Mouse (Mus musculus) layer of hippocampus, adult 18-20 months (tissue): ENCODE results near the gene Mgat4e. TPM values are rescaled to one million over a fixed set of nuclear protein-coding genes. Genes with fewer than 3 reads are reported as not detected.

ENCODE experiments used
- DNase-seq, 2 experiments: peaks; one replicate each; pipeline ENCODE4 v3.0.0; 2022; ENCODE audit warnings: low spot score in 2 of 2
- long read RNA-seq: library from polyadenylated mRNA; stranded (forward); transcript quantifications from one replicate; pipeline ENCODE4 v2.0.0, GENCODE M21; 2021
- total RNA-seq, 2 experiments: library from RNA; stranded (reverse); gene quantifications; 2 replicates each; pipeline ENCODE4 v1.2.3; 2021

Mgat4e gene
- total RNA-seq = under 1 TPM in 1 of 2 experiments, not detected in 1; 0.22 TPM
- long read RNA-seq = 0 reads

- no peak for DNase-seq
These were observed at the start of gene Mgat4e for GRCm38 (mm10) chr1:134549632-134550132. TSS of gene Mgat4e (minus strand) at chr1:134549682.

- no peak for DNase-seq
These were observed 48.0 kb upstream of the Mgat4e start for GRCm38 (mm10) chr1:134597339-134598054.

GRCm38 (mm10) chr1:134591773-134592172 lies 42.3 kb upstream of the Mgat4e start:
- DNase-seq = no peak

- no peak for DNase-seq
These were observed 40.2 kb upstream of the Mgat4e start for GRCm38 (mm10) chr1:134589676-134590075.

- DNase-seq = no peak
These were observed 34.1 kb upstream of the Mgat4e start for GRCm38 (mm10) chr1:134583560-134583959.

- DNase-seq = no peak
These were observed 31.3 kb upstream of the Mgat4e start for GRCm38 (mm10) chr1:134580796-134581195.

GRCm38 (mm10) chr1:134577384-134578120 lies 28.1 kb upstream of the Mgat4e start:
- no peak for DNase-seq

DNA sequence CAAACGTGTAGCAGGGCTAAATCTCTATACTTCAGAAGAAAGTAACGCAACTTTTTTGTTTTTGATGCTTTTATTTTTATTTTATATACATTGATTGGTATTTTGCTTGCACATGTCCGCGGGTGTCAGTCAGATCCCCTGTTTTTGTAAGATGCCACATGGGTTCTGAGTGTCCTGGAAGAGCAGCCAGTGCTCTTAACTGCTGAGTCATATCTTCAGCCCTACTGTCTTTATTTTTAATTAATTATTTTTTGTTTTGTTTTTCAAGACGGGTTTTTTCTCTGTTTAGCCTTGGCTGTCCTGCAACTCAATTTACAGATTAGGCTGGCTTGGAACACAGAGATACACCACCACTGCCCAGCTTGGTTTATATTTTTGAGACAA lies 24.4 kb upstream of the Mgat4e start:
- DNase-seq = no peak

- no peak for DNase-seq
These were observed 23.9 kb upstream of the Mgat4e start for GRCm38 (mm10) chr1:134573300-134573931.

DNA sequence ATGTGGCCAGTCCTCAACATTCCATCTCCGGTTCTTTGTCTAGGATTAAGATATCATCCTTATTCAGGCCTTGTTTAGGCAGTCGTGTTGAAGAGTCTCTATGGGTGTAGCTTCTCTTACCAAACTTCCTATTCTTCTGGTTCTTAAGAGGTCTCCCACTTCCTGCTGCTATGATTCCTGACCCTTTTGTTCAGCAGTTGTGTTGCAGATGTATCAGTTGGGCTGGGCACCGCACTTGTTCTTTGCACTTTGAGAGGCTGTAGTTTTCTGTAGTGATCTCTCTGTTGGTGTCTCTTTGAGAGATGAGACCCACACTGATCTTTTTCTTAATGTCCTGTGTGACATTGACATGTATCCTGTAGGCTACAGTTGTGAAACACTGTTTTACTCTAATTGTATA lies 21.1 kb upstream of the Mgat4e start:
- no peak for DNase-seq

DNA sequence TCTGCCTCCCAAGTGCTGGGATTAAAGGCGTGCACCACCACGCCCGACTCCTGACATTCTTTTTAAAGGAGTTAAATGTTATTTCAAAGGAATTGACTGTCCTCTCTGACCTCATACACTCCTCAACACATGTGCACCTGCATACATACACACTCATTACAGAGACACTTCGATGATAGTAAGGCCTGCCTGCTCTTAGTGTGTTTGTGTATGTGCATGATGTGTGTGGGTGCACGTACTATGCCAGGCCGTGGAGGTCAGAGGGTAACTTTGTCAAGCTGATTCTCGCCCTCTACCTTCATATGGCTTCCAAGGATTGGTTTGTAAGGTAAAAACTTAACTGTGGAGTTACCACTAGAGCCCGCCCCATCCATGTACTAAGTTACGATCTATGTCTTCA lies 20.7 kb upstream of the Mgat4e start:
- no peak for DNase-seq

DNA sequence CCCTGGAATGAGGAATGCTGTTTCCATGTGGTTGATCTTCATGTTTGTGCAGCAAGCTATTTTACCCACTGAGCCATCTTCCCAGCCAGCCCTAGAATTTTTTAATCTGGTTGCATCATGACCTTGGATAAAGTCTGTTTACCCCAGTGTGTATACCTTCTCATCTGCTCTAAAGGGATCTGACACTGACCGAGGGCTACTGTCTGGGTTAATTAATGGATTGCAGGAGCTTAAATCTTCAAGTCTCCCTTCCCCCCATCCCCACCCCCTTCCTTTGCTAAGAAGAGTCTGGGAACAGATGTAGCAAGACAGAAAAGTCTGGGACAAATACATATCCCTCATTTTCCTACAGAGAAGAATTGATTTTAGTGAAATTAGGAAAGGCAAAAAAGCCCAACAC lies 18.0 kb upstream of the Mgat4e start:
- DNase-seq = no peak

DNA sequence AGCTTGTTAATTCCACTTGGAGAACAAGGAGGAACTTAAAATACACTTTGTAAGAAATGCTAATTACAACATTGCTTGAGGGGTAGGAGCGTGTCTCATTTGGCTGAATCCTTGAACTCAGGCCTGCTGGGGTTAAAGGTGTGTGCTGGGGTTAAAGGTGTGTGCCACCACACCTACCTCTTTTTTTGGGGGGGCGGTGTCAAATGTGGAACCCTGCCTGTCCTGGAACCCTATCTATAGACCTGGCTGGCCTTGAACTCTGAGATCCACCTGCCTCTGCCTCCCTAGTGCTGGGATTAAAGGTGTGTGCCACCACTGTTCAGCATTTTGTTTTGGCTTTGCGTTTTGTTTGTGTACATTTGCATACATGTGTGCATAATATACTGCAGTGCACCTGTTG lies 14.2 kb upstream of the Mgat4e start:
- DNase-seq = no peak

DNA sequence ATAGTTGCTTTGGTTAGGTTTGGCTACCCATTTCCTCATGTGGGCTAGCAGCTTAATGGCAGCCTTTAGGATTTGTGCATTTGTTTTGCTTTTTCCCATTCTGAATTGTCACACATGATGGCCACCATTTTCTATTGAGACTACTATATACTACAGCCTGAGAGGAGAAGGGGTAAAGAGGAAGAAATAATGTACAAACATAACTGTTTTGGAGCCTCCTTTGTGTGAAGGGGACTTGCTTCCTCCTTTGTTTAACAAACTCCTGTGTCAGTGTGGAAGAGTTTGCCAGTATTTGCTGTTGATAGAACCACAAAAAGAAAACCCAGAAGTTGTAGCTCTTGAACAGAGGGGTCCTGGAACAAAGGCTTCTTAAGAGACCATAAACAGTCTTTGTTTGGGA lies 13.0 kb upstream of the Mgat4e start:
- DNase-seq = no peak

DNA sequence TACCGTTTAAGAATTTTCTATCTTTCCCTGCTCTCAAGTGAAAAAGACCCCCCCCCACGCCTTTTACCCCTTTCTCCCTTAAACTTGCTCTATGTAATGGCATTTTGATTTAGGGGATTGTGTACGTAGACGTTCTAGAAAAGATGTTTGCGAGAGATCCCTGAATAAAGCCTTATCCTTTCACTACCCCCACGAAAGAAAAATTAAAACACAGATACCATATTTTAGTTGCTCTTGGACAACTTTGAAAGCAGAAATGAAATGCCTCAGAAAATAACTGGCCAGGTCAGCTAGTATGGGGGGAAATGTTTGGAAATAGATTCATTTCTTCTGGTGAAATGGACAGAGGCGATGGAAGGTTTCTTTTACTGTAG lies 12.3 kb upstream of the Mgat4e start:
- no peak for DNase-seq

DNA sequence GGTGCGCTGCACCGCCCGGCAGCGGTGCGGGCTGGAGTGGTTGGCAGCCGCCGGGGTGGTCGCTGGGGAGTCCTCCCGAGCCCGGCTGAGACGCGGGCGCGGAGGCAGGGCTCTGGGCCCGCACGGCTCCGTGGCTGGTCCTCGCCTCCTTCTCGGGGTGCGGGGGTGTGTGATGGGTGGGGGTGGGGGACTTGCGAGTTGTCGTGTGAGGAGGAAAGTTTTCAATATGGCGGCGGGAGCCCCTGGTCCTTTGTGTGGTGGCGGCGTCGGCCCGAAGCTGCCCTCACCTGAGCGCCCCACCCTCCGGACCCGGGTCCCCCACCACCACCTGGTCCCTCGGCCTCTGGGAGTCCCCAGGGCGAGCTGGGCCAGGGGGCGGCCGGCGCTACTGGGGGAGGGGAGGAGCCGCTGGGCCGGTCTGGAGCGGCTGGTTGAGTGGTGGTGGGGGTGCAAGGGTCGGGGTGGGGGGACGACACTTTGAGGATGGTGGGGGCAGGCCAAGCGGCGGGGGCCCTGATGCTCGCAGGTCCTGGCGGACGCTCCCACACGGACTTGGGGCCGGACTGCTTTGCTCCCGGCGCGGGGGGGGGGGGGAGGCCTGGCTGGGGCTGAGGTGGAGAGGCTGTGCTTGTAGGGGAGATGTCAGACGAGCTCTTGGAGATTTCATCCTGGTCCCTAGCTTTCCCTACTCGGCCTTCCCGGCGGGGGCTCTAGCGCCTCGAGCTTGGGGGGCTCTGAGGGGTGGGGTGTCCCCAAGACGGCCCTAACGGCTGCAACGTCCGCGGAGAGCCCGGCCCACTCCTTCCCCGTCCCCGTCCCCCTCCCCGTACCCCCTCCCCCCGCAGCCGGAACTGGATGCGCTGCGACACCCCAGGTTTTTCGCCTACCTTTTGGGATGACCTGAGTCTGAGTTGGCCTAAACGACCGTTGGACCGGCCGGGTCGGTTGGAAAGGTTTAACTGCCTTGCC lies 11.6 kb upstream of the Mgat4e start:
- peak; percentile 16 to 23 for DNase-seq

GRCm38 (mm10) chr1:134560396-134560795 lies 10.9 kb upstream of the Mgat4e start:
- peak in 1 of 2 experiments; percentile 7 for DNase-seq

- DNase-seq = peak; percentile 80 to 89
These were observed 10.5 kb upstream of the Mgat4e start, which contains the start of gene Kdm5b for GRCm38 (mm10) chr1:134559976-134560375. TSS of gene Kdm5b (plus strand) at chr1:134560171.

- no peak for DNase-seq
These were observed 9.7 kb upstream of the Mgat4e start for GRCm38 (mm10) chr1:134559226-134559625.

- DNase-seq = no peak
These were observed 9.0 kb upstream of the Mgat4e start for GRCm38 (mm10) chr1:134558511-134558910.
